In genomic region chr13:111235719-111236166, GRCm38 (mm10) we compare ENCODE assay signal across 8 mouse cellular contexts. TPM values are rescaled to one million over a fixed set of nuclear protein-coding genes. Genes with fewer than 3 reads are reported as not detected.
DNase-seq lines count a peak whose midpoint lies in the region; ATAC-seq lines count a peak whose summit lies in the region.

No protein-coding gene starts in this region.

- no peaks in the 10 kb centered on the region for H3K36me3 ChIP-seq in hindbrain, embryonic 16.5 days (ENCODE audit: control insufficient read depth, insufficient read depth, low read length)

- H3K4me3 ChIP-seq in hindbrain, embryonic 16.5 days (ENCODE audit: low read length) = no peak overlapping the region

- 48% methylated on average over 6 of the region's 6 CpGs for WGBS in hindbrain, embryonic 16.5 days

- ATAC-seq in hindbrain, embryonic 16.5 days = peak; percentile 92

- DNase-seq in gastrocnemius, adult 18-20 months (ENCODE audit: low spot score) = peak; percentile 2
- no peak for DNase-seq in gastrocnemius, adult 8-10 months (ENCODE audit: low spot score in 2 of 2)
- peak; percentile 49 for DNase-seq in right cerebral cortex, adult 18-20 months
- no peak for DNase-seq in right cerebral cortex, postnatal 14 days
- peak; percentile 12 for DNase-seq in right cerebral cortex, postnatal 4 days
- DNase-seq in urinary bladder, postnatal 25 days (ENCODE audit: low spot score) = no peak
- no peak for DNase-seq in frontal cortex, postnatal 25 days (ENCODE audit: low spot score in 2 of 2)

- H3K27me3 ChIP-seq in hindbrain, embryonic 16.5 days (replicated peaks; ENCODE audit: control insufficient read depth, insufficient read depth, low read length) = no peaks in the 10 kb centered on the region

- H3K9me3 ChIP-seq in hindbrain, embryonic 16.5 days (ENCODE audit: control insufficient read depth, low read length) = no peaks in the 10 kb centered on the region; the same call in 1 of the 2 replicates

- no peak overlapping the region for H3K27ac ChIP-seq in hindbrain, embryonic 16.5 days (ENCODE audit: low read depth, low read length)

- no peak overlapping the region for H3K9ac ChIP-seq in hindbrain, embryonic 16.5 days (ENCODE audit: low read depth, low read length)

- no peaks in the 10 kb centered on the region; the same call in 1 of the 2 replicates for H3K4me1 ChIP-seq in hindbrain, embryonic 16.5 days (ENCODE audit: control insufficient read depth, insufficient read depth, low read depth, low read length)

- no peak overlapping the region for H3K4me2 ChIP-seq in hindbrain, embryonic 16.5 days (ENCODE audit: low read length)

RNA-seq across cellular contexts. Expression of gene Actbl2, which starts 19.1 kb away (rescaled TPM):
- total RNA-seq in gastrocnemius, adult 18-20 months (2021) = not detected
- not detected for total RNA-seq in gastrocnemius, adult 8-10 months (2022)
- polyA plus RNA-seq in hindbrain, embryonic 16.5 days (2015; fragmentation: Nextera tagmentation; extraction: Ambion mirVana) = 0.05 TPM in 1 of 2 replicates, not detected in the other

Comparison
In these comparisons a context has a peak if more than half of its experiments do, and no peak if none do; other contexts are left out.
1. DNase-seq: peak in gastrocnemius, adult 18-20 months (single experiment), right cerebral cortex, adult 18-20 months (single experiment) and right cerebral cortex, postnatal 4 days (single experiment); none in gastrocnemius, adult 8-10 months (0 of 2), right cerebral cortex, postnatal 14 days (single experiment), urinary bladder, postnatal 25 days (single experiment) and frontal cortex, postnatal 25 days (0 of 2).